9 mouse cellular contexts compared by ENCODE assay signal in genomic region chr10:62356105-62356730, GRCm38 (mm10). TPM values are rescaled to one million over a fixed set of nuclear protein-coding genes. Genes with fewer than 3 reads are reported as not detected.
A peak's percentile ranks its signal among the peaks of the same experiment; 100 is the strongest.
DNase-seq lines count a peak whose midpoint lies in the region; ATAC-seq and TF ChIP-seq lines count a peak whose summit lies in the region.
"Had no signal": no experiment of that assay in that cellular context is flagged by ENCODE, and none has a peak within 500 bp of the region (broad histone marks: within the 10 kb centered on the region; RNA-seq: fewer than 3 reads in every experiment).

No protein-coding gene starts in this region.

- no peak for TF ChIP-seq CTCF in hindbrain, postnatal 0 days (IDR thresholded peaks at IDR 0.05; ENCODE audit: low read depth)

- peak; percentile 75 for DNase-seq in hindbrain, postnatal 0 days (ENCODE audit: low spot score)
- DNase-seq in hindbrain, embryonic 11.5 days (ENCODE audit: low spot score): no peak
- peak; percentile 70 to 78 for DNase-seq in cerebellum, postnatal 10 days
- peak; percentile 51 to 60 for DNase-seq in layer of hippocampus, adult 8-10 months (ENCODE audit: low spot score in 2 of 2)
- DNase-seq in right cerebral cortex, adult 2 months (ENCODE audit: low spot score in 2 of 2): peak; percentile 26 to 64
- DNase-seq: kidney, postnatal 14 days; liver, embryonic 13.5 days had no signal

- H3K27me3 ChIP-seq in hindbrain, postnatal 0 days (ENCODE audit: insufficient read depth, low read length): no peaks in the 10 kb centered on the region
- no peaks in the 10 kb centered on the region for H3K27me3 ChIP-seq in hindbrain, embryonic 11.5 days (ENCODE audit: control insufficient read depth, insufficient read depth, low read length)
- no peaks in the 10 kb centered on the region for H3K27me3 ChIP-seq in kidney, embryonic 15.5 days
- H3K27me3 ChIP-seq: liver, embryonic 13.5 days had no signal

- H3K9me3 ChIP-seq in hindbrain, postnatal 0 days (ENCODE audit: low read length): no peaks in the 10 kb centered on the region
- H3K9me3 ChIP-seq in hindbrain, embryonic 11.5 days (ENCODE audit: control insufficient read depth, low read length): no peaks in the 10 kb centered on the region
- H3K9me3 ChIP-seq in kidney, embryonic 15.5 days (replicated peaks): no peaks in the 10 kb centered on the region
- H3K9me3 ChIP-seq: liver, embryonic 13.5 days had no signal

- peak; percentile 92 for ATAC-seq in hindbrain, postnatal 0 days
- no peak for ATAC-seq in hindbrain, embryonic 11.5 days (ENCODE audit: low FRiP score)
- no peak for ATAC-seq in kidney, embryonic 15.5 days (replicated peaks; ENCODE audit: low FRiP score)
- no peak for ATAC-seq in erythroid progenitor cell, adult 5-6 weeks (replicated peaks; ENCODE audit: low FRiP score, poor library complexity, severe bottlenecking)

- H3K4me1 ChIP-seq in hindbrain, postnatal 0 days (ENCODE audit: insufficient read depth, low read length): no peaks in the 10 kb centered on the region
- H3K4me1 ChIP-seq in hindbrain, embryonic 11.5 days (replicated peaks; ENCODE audit: control insufficient read depth, insufficient read depth, low read length): no peaks in the 10 kb centered on the region
- no peaks in the 10 kb centered on the region for H3K4me1 ChIP-seq in kidney, embryonic 15.5 days
- H3K4me1 ChIP-seq: liver, embryonic 13.5 days had no signal

- no peak overlapping the region for H3K4me3 ChIP-seq in hindbrain, postnatal 0 days (ENCODE audit: low read length)
- no peak overlapping the region for H3K4me3 ChIP-seq in hindbrain, embryonic 11.5 days (ENCODE audit: low read depth, low read length)
- H3K4me3 ChIP-seq in kidney, embryonic 15.5 days (replicated peaks): no peak overlapping the region
- H3K4me3 ChIP-seq: liver, embryonic 13.5 days had no signal

- no peak overlapping the region for H3K27ac ChIP-seq in hindbrain, postnatal 0 days
- no peak overlapping the region for H3K27ac ChIP-seq in hindbrain, embryonic 11.5 days (ENCODE audit: low read depth, low read length)
- no peak overlapping the region for H3K27ac ChIP-seq in kidney, embryonic 15.5 days
- H3K27ac ChIP-seq: liver, embryonic 13.5 days had no signal

- H3K9ac ChIP-seq in hindbrain, postnatal 0 days (replicated peaks; ENCODE audit: low read length): no peak overlapping the region
- no peak overlapping the region for H3K9ac ChIP-seq in hindbrain, embryonic 11.5 days (ENCODE audit: low read depth, low read length)
- H3K9ac ChIP-seq in kidney, embryonic 15.5 days: no peak overlapping the region
- H3K9ac ChIP-seq: liver, embryonic 13.5 days had no signal

- H3K36me3 ChIP-seq in hindbrain, postnatal 0 days (ENCODE audit: insufficient read depth, low read length): no peaks in the 10 kb centered on the region
- no peaks in the 10 kb centered on the region for H3K36me3 ChIP-seq in hindbrain, embryonic 11.5 days (ENCODE audit: control insufficient read depth, insufficient read depth, low read length)
- no peaks in the 10 kb centered on the region for H3K36me3 ChIP-seq in kidney, embryonic 15.5 days
- H3K36me3 ChIP-seq: liver, embryonic 13.5 days had no signal

- 66% methylated on average over 17 of the region's 17 CpGs for WGBS in hindbrain, postnatal 0 days
- WGBS in hindbrain, embryonic 11.5 days: 84% methylated on average over 17 of the region's 17 CpGs
- WGBS in kidney, embryonic 15.5 days: 78% methylated on average over 17 of the region's 17 CpGs

- no peak overlapping the region for H3K4me2 ChIP-seq in hindbrain, postnatal 0 days (ENCODE audit: low read depth, low read length)
- no peak overlapping the region for H3K4me2 ChIP-seq in hindbrain, embryonic 11.5 days (replicated peaks; ENCODE audit: low read depth, low read length)
- H3K4me2 ChIP-seq in kidney, embryonic 15.5 days: no peak overlapping the region
- H3K4me2 ChIP-seq: liver, embryonic 13.5 days had no signal

RNA-seq across cellular contexts. Expression of gene Hk1, which starts 23.5 kb away (rescaled TPM):
- total RNA-seq in hindbrain, postnatal 0 days (2014; rRNA removed): 87.7 and 99.6 TPM in 2 replicates
- polyA plus RNA-seq in hindbrain, postnatal 0 days (2015; fragmentation: Nextera tagmentation; extraction: Ambion mirVana): 140 and 144 TPM in 2 replicates
- 18.2 and 25.4 TPM in 2 replicates for polyA plus RNA-seq in hindbrain, embryonic 11.5 days (2014; fragmentation: Nextera tagmentation; extraction: Ambion mirVana)
- total RNA-seq in layer of hippocampus, adult 8-10 months (2022): 100 to 1,000 TPM; 306 to 330 (median 314) TPM
- 51.7 and 58.5 TPM in 2 replicates for polyA plus RNA-seq in kidney, embryonic 15.5 days (2015; fragmentation: Nextera tagmentation; extraction: Ambion mirVana)
- 101 and 130 TPM in 2 replicates for total RNA-seq in erythroid progenitor cell, adult 5-6 weeks (2015; ENCODE audit: low replicate concordance)
- total RNA-seq in erythroid progenitor cell, adult 5-6 weeks (2017; ENCODE audit: low replicate concordance): 269 and 272 TPM in 2 replicates
